Mouse (Mus musculus) megakaryocyte, adult 5-6 weeks (primary cell): ENCODE results near the gene Gm10057. TPM values are rescaled to one million over a fixed set of nuclear protein-coding genes. Genes with fewer than 3 reads are reported as not detected.
"Not testable (repeated sequence)": the region's sequence is repeated elsewhere in the genome, so short reads cannot be mapped to it uniquely, and the experiment has no call there.

Experiments
- ATAC-seq: 2 replicates; pipeline ENCODE4 v1.8.0; 2016; ENCODE audit warnings: mild to moderate bottlenecking, inconsistent platforms; ENCODE audit not compliant: poor library complexity, severe bottlenecking
- total RNA-seq, 2 experiments: library from RNA; stranded (forward) in 1 of 2; stranded (reverse) in 1 of 2; fragments of 153-499, 151-499 nt in 1 of 2; fragments of 221-1000, 200-1000 nt in 1 of 2; gene quantifications; 2 replicates each; pipeline versions ENCODE4 v1.2.3 to v1.2.4; 2015 to 2017

The Gm10057 gene
- total RNA-seq (2015) (not detected in 2 replicates), total RNA-seq (2017) (not detected in 2 replicates)

- not testable (repeated sequence) for ATAC-seq
Observed at GRCm38 (mm10) chrX:154054939-154055338, at the start of gene Gm10057. Gene Gm10057 (minus strand): TSS chrX:154055039.

GRCm38 (mm10) chrX:154033727-154034126 lies 21.1 kb downstream of the Gm10057 start, which contains the start of gene 4921511M17Rik:
Gene 4921511M17Rik (minus strand): TSS chrX:154033827.
- ATAC-seq: not testable (repeated sequence)

- not testable (repeated sequence) for ATAC-seq
Observed at GRCm38 (mm10) chrX:154012540-154012939, 42.3 kb downstream of the Gm10057 start, which contains the start of gene Samt1. Gene Samt1 (minus strand): TSS chrX:154012640.

Other genes with a start within 250 kb of the Gm10057 start
- gene Spin2c, start 222.8 kb downstream of the Gm10057 start, total RNA-seq (2015): 0.64 TPM in 1 of 2 replicates, not detected in the other
- 0.77 TPM in 1 of 2 replicates, not detected in the other for gene Spin2c, start 222.8 kb downstream of the Gm10057 start, total RNA-seq (2017)
- not detected in 2 replicates for gene Samt1, start 42.4 kb downstream of the Gm10057 start, total RNA-seq (2015)
- gene Samt1, start 42.4 kb downstream of the Gm10057 start, total RNA-seq (2017): not detected in 2 replicates
- gene 4921511M17Rik, start 21.2 kb downstream of the Gm10057 start, total RNA-seq (2015): not detected in 2 replicates
- not detected in 2 replicates for gene 4921511M17Rik, start 21.2 kb downstream of the Gm10057 start, total RNA-seq (2017)
- not detected in 2 replicates for gene Gm15140, start 65.6 kb upstream of the Gm10057 start, total RNA-seq (2015)
- not detected in 2 replicates for gene Gm15140, start 65.6 kb upstream of the Gm10057 start, total RNA-seq (2017)